Mouse (Mus musculus) layer of hippocampus, postnatal 10 days (tissue): Measurements from ENCODE around the gene Plgrkt. TPM values are rescaled to one million over a fixed set of nuclear protein-coding genes. Genes with fewer than 3 reads are reported as not detected.

Source experiments
- DNase-seq, 2 experiments: peaks; one replicate each; pipeline ENCODE4 v3.0.0; 2021; ENCODE audit warnings: low spot score in 2 of 2
- total RNA-seq, 2 experiments: library from RNA; stranded (reverse); gene quantifications; 2 replicates each; pipeline ENCODE4 v1.2.3; 2021

Gene Plgrkt
- total RNA-seq, 2 experiments from 2014 or later: 33.3 to 33.9 TPM

- DNase-seq: no peak
Observed at GRCm38 (mm10) chr19:29384412-29384811, 17.2 kb upstream of the Plgrkt start.

GRCm38 (mm10) chr19:29383368-29383767, 16.2 kb upstream of the Plgrkt start:
- DNase-seq: no peak

- no peak for DNase-seq
Observed at GRCm38 (mm10) chr19:29379839-29380603, 12.8 kb upstream of the Plgrkt start.

- no peak for DNase-seq
Observed at GRCm38 (mm10) chr19:29376382-29376781, 9.2 kb upstream of the Plgrkt start.

- DNase-seq: no peak
Observed at GRCm38 (mm10) chr19:29374947-29375346, 7.8 kb upstream of the Plgrkt start.

- no peak for DNase-seq
Observed at GRCm38 (mm10) chr19:29373438-29373837, 6.2 kb upstream of the Plgrkt start.

GRCm38 (mm10) chr19:29372621-29373020, 5.4 kb upstream of the Plgrkt start:
- no peak for DNase-seq

- peak in 1 of 2 experiments; percentile 30 for DNase-seq
Observed at GRCm38 (mm10) chr19:29372138-29372537, 4.9 kb upstream of the Plgrkt start.

GRCm38 (mm10) chr19:29371284-29372081, 4.3 kb upstream of the Plgrkt start:
- DNase-seq: no peak

- DNase-seq: no peak
Observed at GRCm38 (mm10) chr19:29370545-29371283, 3.5 kb upstream of the Plgrkt start.

GRCm38 (mm10) chr19:29370112-29370511, 2.9 kb upstream of the Plgrkt start:
- no peak for DNase-seq

- DNase-seq: no peak
Observed at GRCm38 (mm10) chr19:29368671-29369309, 1.6 kb upstream of the Plgrkt start.

GRCm38 (mm10) chr19:29368041-29368440, 851 bp upstream of the Plgrkt start:
- DNase-seq: no peak

- no peak for DNase-seq
Observed at GRCm38 (mm10) chr19:29366226-29366968, 793 bp downstream of the Plgrkt start.

GRCm38 (mm10) chr19:29365105-29365504, 2.1 kb downstream of the Plgrkt start:
- no peak for DNase-seq

GRCm38 (mm10) chr19:29364076-29364475, 3.1 kb downstream of the Plgrkt start:
- DNase-seq: no peak

- DNase-seq: no peak
Observed at GRCm38 (mm10) chr19:29363557-29363956, 3.6 kb downstream of the Plgrkt start.

GRCm38 (mm10) chr19:29362173-29362930, 4.8 kb downstream of the Plgrkt start:
- DNase-seq: no peak

GRCm38 (mm10) chr19:29361468-29362130, 5.6 kb downstream of the Plgrkt start:
- peak; percentile 82 to 89 for DNase-seq
